Mouse (Mus musculus): ENCODE results near the gene Pum1. TPM values are rescaled to one million over a fixed set of nuclear protein-coding genes. Genes with fewer than 3 reads are reported as not detected.
A peak's percentile ranks its signal among the peaks of the same experiment; 100 is the strongest.

Pum1 gene
- polyA plus RNA-seq, 1 experiment, result 56.5 TPM

DNA sequence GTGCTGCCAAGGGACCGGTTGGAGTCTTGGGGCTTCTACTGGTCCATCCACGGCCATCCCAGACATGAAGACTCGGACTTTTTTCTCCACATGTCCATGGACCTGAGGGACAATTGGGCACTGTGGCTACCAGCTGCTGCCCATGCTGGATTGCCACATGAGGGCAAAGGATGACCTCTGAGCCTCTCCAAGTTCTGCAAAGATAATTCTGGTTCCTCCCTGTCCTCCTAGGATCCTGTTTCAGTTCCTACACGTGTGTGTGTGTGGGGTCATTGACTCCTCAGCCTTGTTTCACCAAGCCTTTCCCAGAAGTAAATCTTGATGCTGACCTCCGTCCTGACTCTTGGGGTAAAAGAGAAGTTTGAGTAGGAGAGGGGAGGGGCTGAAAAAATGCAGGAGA lies 124.4 kb downstream of the Pum1 start:
- Histone ChIP-seq H3K27ac (ENCODE audit: control insufficient read depth, insufficient read depth, low read depth, low read length) (no peak overlapping the region), H3K36me3 (ENCODE audit: control insufficient read depth, insufficient read depth, low read length) (no peaks in the 10 kb centered on the region), H3K4me1 (ENCODE audit: control insufficient read depth, insufficient read depth, low read length) (peaks cover 8% of the 10 kb centered on the region), H3K27me3 (ENCODE audit: control insufficient read depth, insufficient read depth, low read length) (no peaks in the 10 kb centered on the region), H3K4me3 (ENCODE audit: control insufficient read depth, low read depth, low read length) (no peak overlapping the region)
- TF ChIP-seq CTCF (IDR thresholded peaks at IDR 0.05; ENCODE audit: control insufficient read depth, insufficient read depth, insufficient replicate concordance, low read depth, low read length) (no peak), POLR2A (IDR thresholded peaks at IDR 0.05; ENCODE audit: control insufficient read depth, low read depth, low read length) (no peak)

GRCm38 (mm10) chr4:130790180-130790579 lies 127.1 kb downstream of the Pum1 start:
- Histone ChIP-seq H3K27ac (ENCODE audit: control insufficient read depth, insufficient read depth, low read depth, low read length) (no peak overlapping the region), H3K27me3 (ENCODE audit: control insufficient read depth, insufficient read depth, low read length) (no peaks in the 10 kb centered on the region), H3K4me1 (ENCODE audit: control insufficient read depth, insufficient read depth, low read length) (peaks cover 15% of the 10 kb centered on the region), H3K36me3 (ENCODE audit: control insufficient read depth, insufficient read depth, low read length) (no peaks in the 10 kb centered on the region), H3K4me3 (ENCODE audit: control insufficient read depth, low read depth, low read length) (no peak overlapping the region)
- TF ChIP-seq POLR2A (IDR thresholded peaks at IDR 0.05; ENCODE audit: control insufficient read depth, low read depth, low read length), result no peak
- TF ChIP-seq CTCF (IDR thresholded peaks at IDR 0.05; ENCODE audit: control insufficient read depth, insufficient read depth, insufficient replicate concordance, low read depth, low read length), result peak; percentile 87

DNA sequence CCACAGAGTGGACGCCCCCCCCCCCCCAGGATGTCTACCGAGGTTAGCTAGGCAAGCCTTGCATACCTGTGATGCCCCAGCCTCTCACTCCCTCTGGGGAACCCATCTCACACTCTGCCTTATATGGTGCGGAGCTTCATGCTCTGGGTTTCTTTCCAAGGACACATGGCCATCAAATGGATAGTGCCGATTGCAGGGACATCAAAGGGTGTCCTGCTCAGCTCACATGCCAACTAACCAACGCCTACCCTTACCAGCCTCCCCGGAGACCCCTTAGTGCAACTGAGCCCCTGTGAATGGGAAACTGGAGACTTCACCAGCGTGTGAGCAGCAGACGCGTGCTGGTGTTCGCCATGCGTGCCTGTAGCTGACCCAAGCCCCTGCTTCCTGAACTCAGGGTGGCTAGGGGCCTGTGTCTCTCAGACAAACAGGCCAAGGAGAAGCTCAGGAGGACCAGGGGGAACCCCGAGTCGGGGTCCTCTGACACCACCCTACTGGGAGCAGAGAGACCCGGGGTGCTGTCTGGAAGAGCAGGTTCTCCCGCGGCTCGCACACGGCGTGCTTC lies 128.8 kb downstream of the Pum1 start:
- peaks cover 15% of the 10 kb centered on the region for H3K4me1 ChIP-seq (ENCODE audit: control insufficient read depth, insufficient read depth, low read length)
- H3K27ac ChIP-seq (ENCODE audit: control insufficient read depth, insufficient read depth, low read depth, low read length), result no peak overlapping the region
- no peak for TF ChIP-seq CTCF (IDR thresholded peaks at IDR 0.05; ENCODE audit: control insufficient read depth, insufficient read depth, insufficient replicate concordance, low read depth, low read length)
- H3K4me3 ChIP-seq (ENCODE audit: control insufficient read depth, low read depth, low read length), result peak overlapping the region; percentile 77
- H3K36me3 ChIP-seq (ENCODE audit: control insufficient read depth, insufficient read depth, low read length), result no peaks in the 10 kb centered on the region
- H3K27me3 ChIP-seq (ENCODE audit: control insufficient read depth, insufficient read depth, low read length), result no peaks in the 10 kb centered on the region

- TF ChIP-seq POLR2A (IDR thresholded peaks at IDR 0.05; ENCODE audit: control insufficient read depth, low read depth, low read length) (no peak), CTCF (IDR thresholded peaks at IDR 0.05; ENCODE audit: control insufficient read depth, insufficient read depth, insufficient replicate concordance, low read depth, low read length) (no peak)
- Histone ChIP-seq H3K36me3 (ENCODE audit: control insufficient read depth, insufficient read depth, low read length) (no peaks in the 10 kb centered on the region), H3K4me1 (ENCODE audit: control insufficient read depth, insufficient read depth, low read length) (peaks cover 17% of the 10 kb centered on the region), H3K4me3 (ENCODE audit: control insufficient read depth, low read depth, low read length) (peak within 1 kb of the TSS; percentile 77), H3K27ac (ENCODE audit: control insufficient read depth, insufficient read depth, low read depth, low read length) (no peak within 1 kb of the TSS), H3K27me3 (ENCODE audit: control insufficient read depth, insufficient read depth, low read length) (no peaks in the 10 kb centered on the region)
These were observed 129.5 kb downstream of the Pum1 start, which contains the start of gene Sdc3 for GRCm38 (mm10) chr4:130792376-130793179. Gene Sdc3, plus strand, starts transcription at chr4:130792537.

GRCm38 (mm10) chr4:130793180-130793501 lies 130.0 kb downstream of the Pum1 start:
- H3K4me3 ChIP-seq (ENCODE audit: control insufficient read depth, low read depth, low read length), result peak overlapping the region; percentile 77; the same call in 1 of the 2 replicates
- TF ChIP-seq CTCF (IDR thresholded peaks at IDR 0.05; ENCODE audit: control insufficient read depth, insufficient read depth, insufficient replicate concordance, low read depth, low read length) (no peak; the same call in 1 of the 2 replicates), POLR2A (IDR thresholded peaks at IDR 0.05; ENCODE audit: control insufficient read depth, low read depth, low read length) (no peak)
- H3K27ac ChIP-seq (ENCODE audit: control insufficient read depth, insufficient read depth, low read depth, low read length), result no peak overlapping the region
- no peaks in the 10 kb centered on the region for H3K36me3 ChIP-seq (ENCODE audit: control insufficient read depth, insufficient read depth, low read length)
- H3K27me3 ChIP-seq (ENCODE audit: control insufficient read depth, insufficient read depth, low read length), result no peaks in the 10 kb centered on the region
- peaks cover 18% of the 10 kb centered on the region for H3K4me1 ChIP-seq (ENCODE audit: control insufficient read depth, insufficient read depth, low read length)

- Histone ChIP-seq H3K27ac (ENCODE audit: control insufficient read depth, insufficient read depth, low read depth, low read length) (no peak overlapping the region), H3K4me1 (ENCODE audit: control insufficient read depth, insufficient read depth, low read length) (peaks cover 18% of the 10 kb centered on the region), H3K36me3 (ENCODE audit: control insufficient read depth, insufficient read depth, low read length) (no peaks in the 10 kb centered on the region), H3K4me3 (ENCODE audit: control insufficient read depth, low read depth, low read length) (no peak overlapping the region), H3K27me3 (ENCODE audit: control insufficient read depth, insufficient read depth, low read length) (no peaks in the 10 kb centered on the region)
- TF ChIP-seq CTCF (IDR thresholded peaks at IDR 0.05; ENCODE audit: control insufficient read depth, insufficient read depth, insufficient replicate concordance, low read depth, low read length) (no peak), POLR2A (IDR thresholded peaks at IDR 0.05; ENCODE audit: control insufficient read depth, low read depth, low read length) (no peak)
These were observed 131.7 kb downstream of the Pum1 start for GRCm38 (mm10) chr4:130794771-130795170.

GRCm38 (mm10) chr4:130795970-130796369 lies 132.8 kb downstream of the Pum1 start:
- TF ChIP-seq POLR2A (IDR thresholded peaks at IDR 0.05; ENCODE audit: control insufficient read depth, low read depth, low read length) (no peak), CTCF (IDR thresholded peaks at IDR 0.05; ENCODE audit: control insufficient read depth, insufficient read depth, insufficient replicate concordance, low read depth, low read length) (no peak)
- no peak overlapping the region for H3K27ac ChIP-seq (ENCODE audit: control insufficient read depth, insufficient read depth, low read depth, low read length)
- H3K4me3 ChIP-seq (ENCODE audit: control insufficient read depth, low read depth, low read length), result no peak overlapping the region
- no peaks in the 10 kb centered on the region for H3K27me3 ChIP-seq (ENCODE audit: control insufficient read depth, insufficient read depth, low read length)
- H3K36me3 ChIP-seq (ENCODE audit: control insufficient read depth, insufficient read depth, low read length), result no peaks in the 10 kb centered on the region
- peaks cover 18% of the 10 kb centered on the region for H3K4me1 ChIP-seq (ENCODE audit: control insufficient read depth, insufficient read depth, low read length)
